Comparison of ENCODE assay signal across 8 mouse cellular contexts in the genomic region with DNA sequence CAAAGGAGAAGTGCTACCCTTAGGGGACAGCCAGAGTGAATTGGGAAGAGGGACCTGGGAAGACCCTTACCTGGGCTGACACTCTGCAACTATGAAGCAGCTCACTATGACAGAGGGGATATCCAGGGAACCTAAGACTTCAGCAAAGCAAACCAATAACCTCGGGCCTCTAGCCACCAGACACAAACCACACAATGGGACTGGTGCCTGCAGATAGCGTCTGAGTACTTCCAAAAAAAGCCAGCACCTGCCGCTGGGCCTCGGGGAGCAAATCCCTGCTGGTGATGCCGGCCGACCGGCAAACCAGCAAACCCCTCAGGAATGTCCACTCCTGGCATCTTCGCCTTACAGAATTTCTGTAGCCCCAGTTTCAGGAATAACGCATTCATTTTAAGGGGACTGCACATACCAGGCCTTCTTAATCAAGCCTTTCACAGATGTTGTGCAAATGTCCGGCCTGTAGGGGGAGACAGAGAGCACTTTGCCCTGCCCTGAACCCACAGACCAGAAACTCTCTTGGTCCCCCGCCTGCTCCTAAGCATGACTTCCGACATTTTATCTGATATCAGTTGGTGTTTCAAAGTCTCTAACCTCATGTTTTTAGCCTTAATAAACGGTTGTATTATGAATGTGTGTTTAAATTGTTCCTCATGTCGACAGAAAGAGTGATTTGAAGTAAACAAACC. TPM values are rescaled to one million over a fixed set of nuclear protein-coding genes. Genes with fewer than 3 reads are reported as not detected.
DNase-seq lines count a peak whose midpoint lies in the region; ATAC-seq and TF ChIP-seq lines count a peak whose summit lies in the region.

No protein-coding gene starts in this region.

- H3K36me3 ChIP-seq in hindbrain, embryonic 10.5 days: no peaks in the 10 kb centered on the region
- no peaks in the 10 kb centered on the region for H3K36me3 ChIP-seq in hindbrain, embryonic 16.5 days (ENCODE audit: control insufficient read depth, insufficient read depth, low read length)
- H3K36me3 ChIP-seq in lung, postnatal 0 days (ENCODE audit: insufficient read depth, low read length): no peaks in the 10 kb centered on the region

- no peak for TF ChIP-seq EP300 in lung, postnatal 0 days (IDR thresholded peaks at IDR 0.05)

- DNase-seq in hindbrain, embryonic 10.5 days (ENCODE audit: low spot score): peak; percentile 19
- DNase-seq in 416B (ENCODE audit: low read depth): peak; percentile 1
- peak; percentile 32 to 78 for DNase-seq in adrenal gland, adult (ENCODE audit: inconsistent age in 2 of 2, low spot score in 1 of 2)
- DNase-seq in lung, postnatal 0 days (ENCODE audit: low spot score): peak; percentile 58
- no peak for DNase-seq in ovary, postnatal 10 days (ENCODE audit: low spot score)

- peak; percentile 78 for TF ChIP-seq CTCF in lung, postnatal 0 days (IDR thresholded peaks at IDR 0.05)

- H3K4me1 ChIP-seq in hindbrain, embryonic 10.5 days (replicated peaks): 0 out of 2 replicates have a peak, but pooled peaks cover 2% of the 10 kb centered on the region
- H3K4me1 ChIP-seq in hindbrain, embryonic 16.5 days (ENCODE audit: control insufficient read depth, insufficient read depth, low read depth, low read length): peaks cover 4% of the 10 kb centered on the region; the same call in 1 of the 2 replicates
- no peaks in the 10 kb centered on the region for H3K4me1 ChIP-seq in lung, postnatal 0 days (ENCODE audit: insufficient read depth, low read depth, low read length)

- H3K4me2 ChIP-seq in hindbrain, embryonic 16.5 days (ENCODE audit: low read length): no peak overlapping the region
- H3K4me2 ChIP-seq in lung, postnatal 0 days (replicated peaks; ENCODE audit: low read depth, low read length): no peak overlapping the region

- no peaks in the 10 kb centered on the region for H3K27me3 ChIP-seq in hindbrain, embryonic 10.5 days (ENCODE audit: insufficient read depth, poor library complexity, severe bottlenecking)
- H3K27me3 ChIP-seq in hindbrain, embryonic 16.5 days (replicated peaks; ENCODE audit: control insufficient read depth, insufficient read depth, low read length): peaks cover 2% of the 10 kb centered on the region; the same call in 1 of the 2 replicates
- no peaks in the 10 kb centered on the region for H3K27me3 ChIP-seq in lung, postnatal 0 days (replicated peaks; ENCODE audit: insufficient read depth, low read length)

- ATAC-seq in hindbrain, embryonic 16.5 days: no peak
- peak; percentile 89 for ATAC-seq in granulocyte monocyte progenitor cell, adult 5-6 weeks (replicated peaks; ENCODE audit: poor library complexity, severe bottlenecking)
- no peak for ATAC-seq in lung, postnatal 0 days
- ATAC-seq in erythroblast, adult 5-6 weeks (replicated peaks; ENCODE audit: low FRiP score, poor library complexity, severe bottlenecking): no peak

- H3K4me3 ChIP-seq in hindbrain, embryonic 10.5 days: no peak overlapping the region
- no peak overlapping the region for H3K4me3 ChIP-seq in hindbrain, embryonic 16.5 days (ENCODE audit: low read length)
- H3K4me3 ChIP-seq in lung, postnatal 0 days (ENCODE audit: low read depth, low read length): no peak overlapping the region

- H3K9ac ChIP-seq in hindbrain, embryonic 16.5 days (ENCODE audit: low read depth, low read length): no peak overlapping the region
- H3K9ac ChIP-seq in lung, postnatal 0 days (replicated peaks; ENCODE audit: low read depth): no peak overlapping the region

- WGBS in hindbrain, embryonic 10.5 days: 48% methylated on average over 14 of the region's 14 CpGs
- 53% methylated on average over 14 of the region's 14 CpGs for WGBS in hindbrain, embryonic 16.5 days
- 27% methylated on average over 14 of the region's 14 CpGs for WGBS in lung, postnatal 0 days

- no peak overlapping the region for H3K27ac ChIP-seq in hindbrain, embryonic 10.5 days
- no peak overlapping the region for H3K27ac ChIP-seq in hindbrain, embryonic 16.5 days (ENCODE audit: low read depth, low read length)
- H3K27ac ChIP-seq in lung, postnatal 0 days (ENCODE audit: low read length): no peak overlapping the region

- no peaks in the 10 kb centered on the region for H3K9me3 ChIP-seq in hindbrain, embryonic 10.5 days
- no peaks in the 10 kb centered on the region for H3K9me3 ChIP-seq in hindbrain, embryonic 16.5 days (ENCODE audit: control insufficient read depth, low read length)
- H3K9me3 ChIP-seq in lung, postnatal 0 days (ENCODE audit: low read length): no peaks in the 10 kb centered on the region

RNA-seq across cellular contexts. Expression of a gene that starts 28.7 kb away (rescaled TPM):
- polyA plus RNA-seq in hindbrain, embryonic 10.5 days (2016; fragmentation: Nextera tagmentation; extraction: Ambion mirVana): 0.24 TPM in 1 of 2 replicates, not detected in the other
- 0.06 and 0.19 TPM in 2 replicates for polyA plus RNA-seq in hindbrain, embryonic 16.5 days (2015; fragmentation: Nextera tagmentation; extraction: Ambion mirVana)
- total RNA-seq in granulocyte monocyte progenitor cell, adult 5-6 weeks (2014; fragmentation: Nextera tagmentation): not detected in 2 replicates
- not detected in 2 replicates for total RNA-seq in granulocyte monocyte progenitor cell, adult 5-6 weeks (2017)
- polyA plus RNA-seq in lung, postnatal 0 days (2015; fragmentation: Nextera tagmentation; extraction: Ambion mirVana): 0.17 and 0.27 TPM in 2 replicates
- not detected in 2 replicates for total RNA-seq in erythroblast, adult 5-6 weeks (2015; ENCODE audit: low replicate concordance)
- not detected in 2 replicates for total RNA-seq in erythroblast, adult 5-6 weeks (2017; ENCODE audit: low replicate concordance)
